Mouse (Mus musculus) stomach, embryonic 16.5 days (tissue): ENCODE measurements around the gene Cdc6. TPM values are rescaled to one million over a fixed set of nuclear protein-coding genes. Genes with fewer than 3 reads are reported as not detected.
A peak's percentile ranks its signal among the peaks of the same experiment; 100 is the strongest.

Source experiments
- ATAC-seq: fragments of 200-750 bp; cut with Nextera tagmentation; 2 replicates; pipeline ENCODE4 v1.8.0; 2017; ENCODE audit warnings: moderate number of reproducible peaks, moderate TSS enrichment; ENCODE audit not compliant: insufficient read depth, low FRiP score
- H3K27ac ChIP-seq: fragments of 300-500 bp; sonication (generic); 2 replicates; pipeline ENCODE4 v1.5.1; 2014; ENCODE audit warnings: low read length
- H3K27me3 ChIP-seq: fragments of 300-500 bp; sonication (generic); 2 replicates; pipeline ENCODE4 v1.6.1; 2014; ENCODE audit warnings: low read length, control low read depth, mixed read lengths; ENCODE audit not compliant: control insufficient read depth, insufficient read depth
- H3K36me3 ChIP-seq: fragments of 300-500 bp; sonication (generic); 2 replicates; pipeline ENCODE4 v1.6.1; 2014; ENCODE audit warnings: low read length; ENCODE audit not compliant: control insufficient read depth, insufficient read depth
- H3K4me1 ChIP-seq: fragments of 300-500 bp; sonication (generic); 2 replicates; pipeline ENCODE4 v1.6.1; 2014; ENCODE audit warnings: low read length, control low read depth, mixed read lengths; ENCODE audit not compliant: control insufficient read depth, insufficient read depth
- H3K4me2 ChIP-seq: fragments of 300-500 bp; sonication (generic); 2 replicates; pipeline ENCODE4 v1.6.1; 2014; ENCODE audit warnings: low read depth, low read length, mixed read lengths
- H3K4me3 ChIP-seq: fragments of 300-500 bp; sonication (generic); replicated peaks from 2 replicates; pipeline ENCODE4 v1.5.1; 2014; ENCODE audit warnings: mild to moderate bottlenecking, low read length
- H3K9ac ChIP-seq: fragments of 300-500 bp; sonication (generic); 2 replicates; pipeline ENCODE4 v1.6.1; 2014; ENCODE audit warnings: low read length
- H3K9me3 ChIP-seq: fragments of 300-500 bp; sonication (generic); replicated peaks from 2 replicates; pipeline ENCODE4 v1.6.1; 2016; ENCODE audit warnings: low read length, control low read depth; ENCODE audit not compliant: control insufficient read depth
- WGBS: fragments of 180-500 bp; shearing (Covaris S2); extraction: QIAGEN DNeasy Blood & Tissue Kit; methylation state at CpG from one replicate; pipeline ENCODE4 v1.1.7; 2014; 5-methylcytosine and 5-hydroxymethylcytosine counted together
- polyA plus RNA-seq: library from polyadenylated mRNA; unstranded; fragments of >200 nt; fragmentation: Nextera tagmentation; extraction: Ambion mirVana; gene quantifications from 2 replicates; pipeline ENCODE4 v1.2.1, GENCODE M21; 2015

Cdc6 gene
- 26.9 and 28.1 TPM in 2 replicates for polyA plus RNA-seq

DNA sequence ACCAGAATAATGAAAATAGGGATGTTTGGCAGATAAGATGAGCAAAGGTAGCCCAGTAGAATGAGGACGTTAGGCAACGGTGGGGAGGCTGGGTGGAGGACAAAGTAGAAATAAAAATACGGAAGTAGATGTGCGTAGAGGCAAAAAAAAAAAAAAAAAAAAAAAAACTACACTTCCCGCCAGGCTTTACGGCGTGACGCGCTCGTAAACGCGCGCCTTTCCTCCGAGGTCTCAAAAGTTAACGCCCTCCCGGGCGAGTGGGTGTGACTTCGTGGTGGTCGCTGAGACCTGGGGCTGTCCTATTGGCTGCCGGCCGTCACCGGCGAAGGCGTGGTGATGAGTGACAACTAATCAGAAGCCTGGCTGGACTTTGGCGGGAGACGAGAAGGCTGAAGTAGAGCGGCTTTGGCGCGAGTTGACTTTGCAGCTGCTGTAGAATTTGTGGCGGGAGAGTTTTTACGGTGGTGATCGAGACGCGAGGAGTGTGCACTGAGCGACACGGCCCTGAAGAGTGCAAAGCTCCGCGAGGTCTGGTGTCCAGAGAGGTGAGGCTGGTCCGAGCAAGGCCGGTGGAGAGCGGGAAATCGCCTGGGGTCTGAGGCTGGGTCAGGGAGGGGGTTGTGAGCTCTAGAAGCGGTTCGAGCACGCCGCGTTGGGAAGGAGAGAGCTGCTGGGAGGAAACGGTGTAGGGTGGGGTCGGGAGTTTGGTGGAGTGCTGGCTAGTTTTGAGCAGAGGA is at the start of gene Cdc6:
Cdc6 (plus strand) TSS at position 365 of the 737 bp plus-strand sequence.
- no peaks in the 10 kb centered on the region for H3K27me3 ChIP-seq
- H3K9me3 ChIP-seq: no peaks in the 10 kb centered on the region
- peak within 1 kb of the TSS; percentile 60 for H3K27ac ChIP-seq
- H3K4me1 ChIP-seq: peaks cover 35% of the 10 kb centered on the region
- ATAC-seq: peak; percentile 94
- peak within 1 kb of the TSS; percentile 66 for H3K4me3 ChIP-seq
- under 1% methylated on average over 49 of the region's 49 CpGs for WGBS
- H3K9ac ChIP-seq: peak within 1 kb of the TSS; percentile 75
- peak within 1 kb of the TSS; percentile 94 for H3K4me2 ChIP-seq
- no peaks in the 10 kb centered on the region; the same call in 1 of the 2 replicates for H3K36me3 ChIP-seq

GRCm38 (mm10) chr11:98858759-98859731 is 48.6 kb upstream of the Cdc6 start:
- Histone ChIP-seq H3K9ac (no peak overlapping the region), H3K27me3 (no peaks in the 10 kb centered on the region), H3K4me1 (peaks cover 6% of the 10 kb centered on the region; the same call in 1 of the 2 replicates), H3K4me3 (no peak overlapping the region), H3K4me2 (no peak overlapping the region), H3K27ac (no peak overlapping the region), H3K36me3 (no peaks in the 10 kb centered on the region), H3K9me3 (no peaks in the 10 kb centered on the region)
- ATAC-seq: peak; percentile 57; the same call in 1 of the 2 replicates
- 30% methylated on average over 14 of the region's 14 CpGs for WGBS

DNA sequence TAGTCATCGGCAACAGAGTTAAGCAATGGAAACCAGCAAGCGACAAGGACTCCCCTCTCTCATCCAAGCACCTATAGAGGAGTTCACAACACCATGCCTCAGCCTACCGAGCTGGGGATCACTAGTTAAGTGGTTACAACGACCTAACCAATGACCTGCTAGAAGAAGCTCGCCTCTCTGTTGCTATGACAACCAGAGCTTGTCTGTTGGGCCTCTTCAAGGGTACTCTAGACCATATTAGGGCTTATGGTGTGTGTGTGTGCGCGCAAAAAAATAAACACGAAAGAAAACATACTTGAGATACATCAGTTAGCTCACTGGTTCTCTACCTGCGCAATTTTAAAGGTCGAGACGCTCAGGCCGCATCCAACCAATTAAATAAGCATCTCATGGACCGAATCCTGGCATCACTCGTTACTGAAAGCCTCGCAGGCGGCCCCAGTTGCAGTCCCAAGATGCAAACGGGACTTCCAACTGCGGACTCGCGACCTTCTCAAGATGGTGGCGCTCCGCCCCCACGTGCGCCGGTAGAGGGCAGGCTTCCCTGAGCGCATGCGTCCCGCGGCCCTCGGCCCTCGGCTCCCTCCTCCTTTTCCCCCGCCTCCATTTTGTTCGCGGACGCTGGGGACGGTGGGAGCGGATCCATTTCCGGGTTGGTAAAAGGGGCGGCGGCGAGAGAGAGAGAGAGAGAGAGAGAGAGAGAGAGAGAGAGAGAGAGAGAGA is 44.4 kb upstream of the Cdc6 start, which contains the start of gene Wipf2:
Wipf2 (plus strand) TSS at position 611 of the 723 bp plus-strand sequence.
- Histone ChIP-seq H3K4me2 (peak within 1 kb of the TSS; percentile 85), H3K9me3 (no peaks in the 10 kb centered on the region), H3K36me3 (0 out of 2 replicates have a peak, but pooled peaks cover 7% of the 10 kb centered on the region), H3K9ac (peak within 1 kb of the TSS; percentile 90), H3K27ac (peak within 1 kb of the TSS; percentile 87), H3K4me3 (peak within 1 kb of the TSS; percentile 72), H3K27me3 (no peaks in the 10 kb centered on the region), H3K4me1 (peaks cover 11% of the 10 kb centered on the region; the same call in 1 of the 2 replicates)
- ATAC-seq: peak; percentile 93
- WGBS: 6% methylated on average over 38 of the region's 41 CpGs

DNA sequence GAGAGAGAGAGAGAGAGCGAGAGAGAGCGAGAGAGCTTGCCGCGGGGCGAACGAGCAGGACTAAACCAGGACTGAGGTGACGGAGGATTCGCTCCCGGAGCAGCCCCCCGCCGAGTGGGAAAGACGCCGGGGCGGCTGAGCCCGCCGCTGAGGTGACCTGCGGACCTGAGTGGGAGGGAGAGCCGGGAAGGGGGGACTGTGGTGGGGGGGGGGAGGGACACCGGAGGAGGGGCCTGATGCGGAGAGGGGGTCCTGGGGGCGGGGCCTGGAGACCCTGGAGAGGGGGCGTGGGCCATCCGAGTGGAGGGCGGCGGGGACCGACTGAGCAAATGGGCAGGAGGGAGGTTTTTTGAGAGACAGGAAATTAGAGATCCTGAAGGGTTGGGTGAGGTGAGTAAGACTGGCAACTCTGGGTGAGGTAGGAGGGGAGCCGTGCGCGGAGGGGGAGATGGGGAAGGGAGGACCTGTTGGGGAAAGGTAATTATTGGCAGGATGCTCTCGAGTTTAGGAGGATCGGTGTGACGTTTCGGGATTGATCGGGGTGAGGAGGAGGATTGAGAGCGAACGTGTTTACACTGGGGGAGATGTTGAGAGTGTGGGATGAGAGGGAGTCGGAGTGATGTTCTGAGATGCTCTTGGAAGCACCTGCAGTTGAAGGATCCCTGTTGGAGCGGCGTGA is 43.7 kb upstream of the Cdc6 start:
- WGBS: under 1% methylated on average over 38 of the region's 39 CpGs
- H3K4me2 ChIP-seq: peak overlapping the region; percentile 77
- H3K4me3 ChIP-seq: peak overlapping the region; percentile 72
- no peaks in the 10 kb centered on the region for H3K9me3 ChIP-seq
- peaks cover 11% of the 10 kb centered on the region; the same call in 1 of the 2 replicates for H3K4me1 ChIP-seq
- H3K36me3 ChIP-seq: 0 out of 2 replicates have a peak, but pooled peaks cover 7% of the 10 kb centered on the region
- peak overlapping the region; percentile 87 for H3K27ac ChIP-seq
- ATAC-seq: peak; percentile 65
- peak overlapping the region; percentile 90 for H3K9ac ChIP-seq
- no peaks in the 10 kb centered on the region for H3K27me3 ChIP-seq

DNA sequence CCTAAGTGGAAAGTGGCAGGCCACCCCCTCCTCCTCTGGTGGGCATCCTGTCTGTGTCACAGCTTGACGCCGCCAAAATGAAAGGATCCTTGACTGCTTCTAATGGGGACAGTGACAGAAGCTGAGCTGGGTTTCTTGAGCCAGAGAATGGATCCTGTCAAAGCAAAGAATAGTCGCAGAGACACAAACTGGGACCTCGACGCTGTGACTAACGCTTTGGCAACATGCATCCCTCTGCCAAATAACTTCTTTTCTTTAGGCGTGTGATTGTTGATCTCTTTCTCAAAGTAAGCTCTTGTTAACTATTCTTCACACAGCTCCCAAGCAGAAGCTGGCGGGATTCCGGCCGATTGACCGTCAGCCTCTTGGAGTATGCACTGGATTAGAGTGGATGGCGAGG is 40.3 kb upstream of the Cdc6 start:
- Histone ChIP-seq H3K4me2 (no peak overlapping the region), H3K9me3 (no peaks in the 10 kb centered on the region), H3K36me3 (0 out of 2 replicates have a peak, but pooled peaks cover 10% of the 10 kb centered on the region), H3K27ac (no peak overlapping the region), H3K9ac (no peak overlapping the region), H3K4me3 (no peak overlapping the region), H3K4me1 (peaks cover 17% of the 10 kb centered on the region; the same call in 1 of the 2 replicates), H3K27me3 (no peaks in the 10 kb centered on the region)
- no peak for ATAC-seq
- 90% methylated on average over 12 of the region's 12 CpGs for WGBS

DNA sequence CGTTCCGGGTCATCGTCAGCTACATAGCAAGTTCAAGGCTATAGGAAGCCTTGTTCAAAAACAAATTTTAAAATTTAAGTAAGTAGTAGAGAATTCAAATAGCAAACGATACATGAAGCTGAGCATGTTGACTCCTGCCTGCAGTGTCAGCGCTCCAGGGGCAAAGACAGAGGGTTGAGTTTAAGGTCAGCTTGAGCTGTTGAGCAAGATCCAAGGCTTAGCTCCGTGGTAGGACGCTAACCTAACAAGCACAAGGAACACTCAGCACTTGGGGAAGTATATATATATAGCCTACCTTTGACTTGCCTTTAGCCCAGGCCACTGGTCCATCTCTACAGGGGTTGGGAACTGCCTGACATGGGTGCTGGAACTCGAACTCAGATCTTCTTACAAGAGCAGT is 37.7 kb upstream of the Cdc6 start:
- Histone ChIP-seq H3K36me3 (0 out of 2 replicates have a peak, but pooled peaks cover 10% of the 10 kb centered on the region), H3K4me3 (no peak overlapping the region), H3K9ac (no peak overlapping the region), H3K4me2 (no peak overlapping the region), H3K27ac (no peak overlapping the region), H3K4me1 (peaks cover 5% of the 10 kb centered on the region; the same call in 1 of the 2 replicates), H3K27me3 (no peaks in the 10 kb centered on the region), H3K9me3 (no peaks in the 10 kb centered on the region)
- no peak for ATAC-seq
- WGBS: 83% methylated on average over 8 of the region's 8 CpGs

DNA sequence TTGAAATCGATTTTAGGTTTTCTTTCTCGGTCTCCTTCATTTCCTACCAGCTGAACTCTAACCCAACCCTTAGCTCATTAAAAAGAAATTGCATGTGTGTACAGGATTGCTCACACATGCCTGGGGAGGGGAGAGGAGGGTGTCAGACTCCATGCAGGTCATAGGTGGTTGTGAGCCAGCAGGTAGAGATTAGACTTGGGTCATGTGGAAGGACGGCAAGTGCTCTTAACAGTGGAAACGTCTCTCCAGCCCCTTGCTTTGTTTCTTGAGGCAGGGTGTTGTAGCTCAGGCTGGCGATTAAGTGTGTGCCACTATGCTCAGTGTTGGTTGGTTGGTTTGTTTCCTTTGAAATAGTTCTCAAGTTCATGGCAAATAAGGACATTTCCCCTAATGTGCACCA is 36.8 kb upstream of the Cdc6 start:
- Histone ChIP-seq H3K4me1 (peaks cover 5% of the 10 kb centered on the region; the same call in 1 of the 2 replicates), H3K4me3 (no peak overlapping the region), H3K36me3 (0 out of 2 replicates have a peak, but pooled peaks cover 10% of the 10 kb centered on the region), H3K9me3 (no peaks in the 10 kb centered on the region), H3K4me2 (no peak overlapping the region), H3K27me3 (no peaks in the 10 kb centered on the region), H3K27ac (no peak overlapping the region), H3K9ac (no peak overlapping the region)
- no peak for ATAC-seq
- 73% methylated on average over 5 of the region's 5 CpGs for WGBS

- WGBS: 71% methylated on average over 4 of the region's 4 CpGs
- Histone ChIP-seq H3K4me1 (peaks cover 5% of the 10 kb centered on the region; the same call in 1 of the 2 replicates), H3K4me2 (no peak overlapping the region), H3K4me3 (no peak overlapping the region), H3K27me3 (no peaks in the 10 kb centered on the region), H3K27ac (no peak overlapping the region), H3K36me3 (0 out of 2 replicates have a peak, but pooled peaks cover 10% of the 10 kb centered on the region), H3K9me3 (no peaks in the 10 kb centered on the region), H3K9ac (no peak overlapping the region)
- no peak for ATAC-seq
These were observed 36.2 kb upstream of the Cdc6 start for GRCm38 (mm10) chr11:98871416-98871815.
